Mouse (Mus musculus): ENCODE data around the gene Vrk2.

- TF ChIP-seq CTCF (IDR thresholded peaks at IDR 0.05; ENCODE audit: low read depth) (no peak), EP300 (optimal IDR thresholded peaks at IDR 0.05) (no peak)
Measured at GRCm38 (mm10) chr11:26622727-26623126, 28.9 kb upstream of the Vrk2 start.
